Mouse (Mus musculus) bone marrow, adult 2 months (tissue): ENCODE data around the gene Fbxw11.

ENCODE experiments used
- CTCF ChIP-seq: fragments of 200-500 bp; IDR thresholded peaks from 2 replicates; pipeline ENCODE4 v1.5.1; 2011; ENCODE audit warnings: low read length, control low read depth; ENCODE audit not compliant: control insufficient read depth, insufficient read depth
- POLR2A ChIP-seq: fragments of 200-500 bp; IDR thresholded peaks from 2 replicates; pipeline ENCODE4 v1.6.1; 2011; ENCODE audit warnings: low read depth, mild to moderate bottlenecking, control low read depth, low read length, borderline replicate concordance; ENCODE audit not compliant: control insufficient read depth

DNA sequence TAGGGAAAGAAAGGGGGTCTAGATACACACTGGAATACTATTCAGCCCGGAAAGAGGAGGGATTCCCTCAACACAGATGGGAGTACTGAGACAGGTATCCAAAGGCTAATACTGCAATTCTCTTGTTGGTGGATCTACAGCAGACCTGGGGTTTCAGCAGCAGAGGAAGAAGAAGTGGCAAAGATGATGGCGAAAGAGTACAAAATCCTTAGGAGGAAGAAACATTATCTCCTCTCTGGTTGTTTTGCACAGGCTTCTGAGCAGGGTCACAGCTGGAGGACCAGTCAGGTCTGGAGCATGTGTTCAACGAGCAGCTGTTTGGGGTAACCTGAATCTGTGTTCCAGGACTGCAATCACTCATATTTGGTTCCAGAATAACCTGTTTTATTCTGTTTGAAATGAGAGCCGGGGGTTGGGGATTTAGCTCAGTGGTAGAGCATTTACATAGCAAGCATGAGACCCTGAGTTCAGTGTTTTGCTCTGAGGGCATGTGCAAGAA lies 12.8 kb upstream of the Fbxw11 start:
- TF ChIP-seq CTCF (no peak), POLR2A (no peak)
